Mouse (Mus musculus) B cell, adult 2 months (primary cell): ENCODE measurements at regions not wholly inside any gene's neighbourhood (a gene's known extent, or its start where the extent isn't known, plus 50 kb on each side); places are given as distances from the start of the nearest gene placed in this dataset.

Source experiments
- DNase-seq, 2 experiments: peaks; one replicate each; pipeline ENCODE4 v3.0.0; 2022

- DNase-seq, result no peak
Measured at GRCm38 (mm10) chr11:44238051-44238450, 161.8 kb upstream of the Il12b start.

GRCm38 (mm10) chr11:44238598-44238997 is 161.3 kb upstream of the Il12b start:
- DNase-seq, result no peak

DNA sequence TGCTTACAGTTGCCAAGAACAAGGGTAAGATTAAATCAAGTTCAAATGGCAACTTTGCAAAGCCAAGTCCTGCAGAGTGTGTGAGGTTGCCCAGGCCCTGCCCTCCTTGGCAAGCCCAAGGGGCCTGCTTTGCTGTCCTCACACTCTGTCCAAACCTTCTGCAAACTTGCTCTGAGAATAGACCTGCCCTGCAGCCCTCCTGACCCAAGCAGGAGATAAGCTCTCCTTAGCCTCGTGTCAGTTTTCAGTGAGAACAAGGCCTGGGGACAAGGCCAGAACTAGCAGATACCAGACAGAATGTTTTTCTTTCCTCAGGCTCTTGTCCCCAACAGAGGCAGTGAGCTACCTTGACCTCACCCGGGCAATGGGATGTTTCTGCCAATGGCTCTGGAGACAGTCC is 156.7 kb upstream of the Il12b start:
- no peak for DNase-seq

- DNase-seq, result no peak
Measured at GRCm38 (mm10) chr11:44251821-44252220, 148.0 kb upstream of the Il12b start.

DNA sequence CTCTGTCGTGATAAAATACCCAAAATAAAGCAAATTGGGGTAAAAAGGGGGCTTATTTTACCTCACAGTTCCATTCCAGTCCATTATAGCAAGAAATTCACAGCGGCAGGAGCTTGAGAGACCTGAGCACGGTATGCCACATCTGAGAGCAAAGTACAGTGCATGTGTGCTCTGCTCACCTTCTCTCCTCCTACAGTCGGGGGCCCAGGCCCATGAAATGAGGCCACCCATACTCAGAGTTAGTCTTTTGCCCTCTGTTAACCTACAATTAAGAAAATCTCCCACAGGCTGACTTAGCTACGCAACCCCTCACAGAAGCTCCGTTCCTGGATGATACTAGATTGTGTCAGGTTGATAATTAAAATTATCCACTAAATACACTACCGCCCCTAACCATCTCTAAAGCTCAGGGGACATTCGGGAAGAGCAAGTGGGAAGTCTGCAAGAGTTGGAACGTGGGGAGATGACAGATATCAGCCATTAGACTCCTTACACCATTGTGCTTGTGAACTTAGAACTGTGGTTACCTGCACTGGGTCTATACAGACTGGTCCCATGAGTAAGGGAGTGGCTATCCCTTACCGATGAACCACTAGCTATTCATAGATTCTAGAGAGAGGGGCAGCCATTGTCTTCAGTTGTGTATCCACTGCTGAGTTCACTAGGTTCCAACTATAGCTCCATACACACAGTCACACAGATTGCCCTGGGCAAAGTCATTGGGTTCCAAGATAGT is 139.3 kb upstream of the Il12b start:
- DNase-seq, result no peak

DNA sequence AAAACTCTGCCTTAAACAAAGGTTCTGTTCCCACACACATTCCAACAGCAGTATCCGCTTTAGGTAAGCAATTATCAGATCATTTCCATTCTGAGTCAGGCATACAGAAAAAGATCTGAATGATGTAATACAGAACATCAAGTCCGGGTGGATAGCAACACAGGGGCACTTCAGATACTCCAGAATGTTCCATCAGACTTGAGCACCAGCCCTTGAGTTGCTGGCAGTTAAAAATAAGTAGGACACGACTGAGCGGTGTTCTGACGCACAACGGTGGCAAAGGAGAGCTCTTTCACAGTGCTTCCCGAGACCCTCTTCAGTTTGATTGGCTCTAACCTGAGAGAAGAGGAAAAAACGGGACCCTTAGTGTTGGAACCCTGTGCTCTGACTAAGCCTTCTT is 138.2 kb upstream of the Il12b start:
- no peak for DNase-seq

GRCm38 (mm10) chr11:44262571-44262970 is 137.3 kb upstream of the Il12b start:
- DNase-seq, result no peak

- no peak for DNase-seq
Measured at GRCm38 (mm10) chr11:44272268-44272667, 127.6 kb upstream of the Il12b start.

DNA sequence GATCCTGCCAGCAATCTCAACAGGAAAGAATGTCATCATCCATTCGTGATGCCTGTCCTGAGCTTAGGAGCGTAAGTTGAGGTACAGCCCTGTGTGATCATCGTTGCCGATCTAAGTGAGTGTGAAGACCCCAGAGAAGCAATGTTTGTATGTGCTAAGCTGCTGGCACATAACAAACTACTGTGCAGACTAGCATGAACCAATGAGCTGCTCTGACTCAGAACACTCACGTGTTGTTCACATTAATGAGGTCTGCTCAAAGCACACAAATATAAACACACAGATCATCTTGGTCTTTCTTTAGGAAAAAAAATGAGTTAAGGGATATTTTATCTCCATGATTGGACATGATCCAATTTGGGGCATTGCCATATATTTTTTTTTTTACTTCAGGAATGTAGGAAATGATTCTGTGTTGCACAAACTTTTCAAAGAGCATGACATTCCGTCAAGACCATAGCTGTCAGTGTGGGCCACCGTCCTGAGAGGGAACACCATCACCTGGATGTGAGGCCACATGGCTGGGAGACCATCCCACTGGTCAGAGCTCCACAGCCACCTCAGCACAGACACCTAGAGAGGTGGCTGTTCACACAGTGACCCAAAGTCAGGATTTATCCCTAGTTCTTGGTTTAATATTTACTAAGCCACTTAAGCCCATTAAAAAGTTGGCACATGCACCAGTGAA is 121.2 kb upstream of the Il12b start:
- DNase-seq, result no peak

DNA sequence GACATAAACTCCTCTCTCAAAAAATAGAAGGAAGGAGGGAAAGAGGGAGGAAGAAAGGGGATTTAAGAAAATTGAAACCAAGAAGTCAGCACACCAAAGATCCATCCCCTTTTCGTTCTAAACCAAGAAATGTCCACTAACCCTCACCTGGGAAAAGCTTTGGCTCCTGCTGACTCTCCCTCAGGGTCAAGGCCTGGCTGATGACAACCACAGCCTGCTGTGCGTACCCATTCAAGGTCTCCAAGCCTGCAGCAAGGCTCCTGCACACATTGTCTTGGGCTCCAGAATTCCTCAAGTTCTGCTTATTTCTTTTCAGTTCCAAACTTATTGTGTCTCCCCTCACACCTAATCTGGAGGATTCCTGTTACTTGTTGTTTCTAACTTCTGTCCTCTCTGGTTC is 113.9 kb upstream of the Il12b start:
- no peak for DNase-seq

GRCm38 (mm10) chr11:44288825-44289224 is 111.0 kb upstream of the Il12b start:
- no peak for DNase-seq

DNA sequence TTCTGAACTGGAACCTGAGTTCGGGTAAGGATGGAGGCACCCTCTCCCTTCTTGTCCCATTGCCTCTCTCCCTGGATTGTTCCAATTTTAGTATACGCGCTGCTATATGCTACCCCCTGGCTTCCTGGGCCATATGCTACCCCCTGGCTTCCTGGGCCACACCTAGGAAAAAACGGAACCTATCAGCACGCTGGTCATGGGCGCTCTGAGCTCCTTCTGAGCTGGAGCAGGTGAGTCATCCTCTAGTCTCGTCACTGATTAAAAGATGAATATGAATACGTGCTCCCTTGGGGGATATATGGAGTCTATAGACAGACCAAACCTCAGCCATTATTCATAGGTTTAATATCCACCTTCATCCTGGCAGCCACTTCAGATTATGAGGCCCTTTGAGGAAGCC is 96.1 kb upstream of the Il12b start:
- no peak for DNase-seq

- no peak for DNase-seq
Measured at GRCm38 (mm10) chr11:44316061-44316460, 83.8 kb upstream of the Il12b start.

DNA sequence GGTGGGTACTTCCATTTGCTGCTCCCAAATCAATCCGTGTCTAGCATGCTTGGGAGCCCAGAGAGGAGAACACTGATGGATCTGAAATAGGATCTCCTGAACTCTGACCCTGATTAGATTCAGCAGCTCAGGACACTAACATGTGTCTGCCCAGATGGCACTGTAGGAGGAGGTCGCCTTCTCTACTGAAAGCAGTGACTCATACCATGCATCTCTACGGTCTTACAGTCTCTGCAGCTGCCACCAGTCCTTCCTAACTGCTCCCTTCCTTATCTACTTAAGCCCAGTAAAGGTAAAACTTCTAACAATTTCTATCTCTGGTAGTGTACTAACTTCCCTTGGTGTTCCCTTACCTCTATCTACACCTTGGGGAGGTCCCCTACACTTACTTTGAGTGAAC is 80.7 kb upstream of the Il12b start:
- no peak for DNase-seq

- DNase-seq, result no peak
Measured at GRCm38 (mm10) chr11:44323314-44323713, 76.5 kb upstream of the Il12b start.

DNA sequence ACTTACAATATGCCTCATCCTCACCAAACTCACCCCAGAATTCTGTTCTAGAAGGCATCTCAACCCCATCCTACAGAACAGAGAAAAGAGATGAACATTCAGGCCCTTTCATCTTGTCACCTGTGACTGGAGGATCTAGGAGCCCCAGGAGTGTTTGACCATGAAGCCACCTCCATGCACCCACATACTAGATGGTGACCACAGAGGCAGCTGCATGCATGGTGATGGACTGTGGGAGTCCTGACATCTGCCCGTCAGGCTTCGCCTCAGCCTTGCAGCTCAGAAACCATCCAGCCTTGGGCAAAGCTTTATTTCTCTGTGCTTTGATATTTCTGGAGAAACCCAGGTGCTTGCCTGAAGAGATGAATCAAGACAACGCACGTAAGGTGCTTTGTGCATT is 74.8 kb upstream of the Il12b start:
- no peak for DNase-seq

- no peak for DNase-seq
Measured at GRCm38 (mm10) chr11:44325525-44325924, 74.3 kb upstream of the Il12b start.

DNA sequence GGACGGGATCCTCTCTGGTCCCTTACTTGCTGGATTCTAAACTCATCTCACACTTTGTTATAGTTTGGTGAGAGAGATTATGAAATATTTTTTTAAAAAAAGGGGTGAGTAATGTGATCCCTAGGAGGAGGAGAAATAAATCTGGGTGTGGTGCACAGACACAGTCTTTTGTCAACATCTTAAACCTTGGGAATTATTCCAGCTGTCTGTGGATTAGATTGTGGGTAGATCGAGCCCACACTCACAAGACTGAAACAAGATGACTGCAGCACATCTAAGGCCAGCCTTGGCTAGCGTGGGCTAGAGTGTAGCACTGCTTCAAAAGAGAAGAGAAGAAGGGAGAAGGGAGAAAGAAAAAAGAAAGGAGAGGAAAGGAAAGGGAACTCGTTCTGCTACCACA is 70.4 kb upstream of the Il12b start:
- DNase-seq, result no peak

- DNase-seq, result no peak
Measured at GRCm38 (mm10) chr11:44330438-44330837, 69.4 kb upstream of the Il12b start.

DNA sequence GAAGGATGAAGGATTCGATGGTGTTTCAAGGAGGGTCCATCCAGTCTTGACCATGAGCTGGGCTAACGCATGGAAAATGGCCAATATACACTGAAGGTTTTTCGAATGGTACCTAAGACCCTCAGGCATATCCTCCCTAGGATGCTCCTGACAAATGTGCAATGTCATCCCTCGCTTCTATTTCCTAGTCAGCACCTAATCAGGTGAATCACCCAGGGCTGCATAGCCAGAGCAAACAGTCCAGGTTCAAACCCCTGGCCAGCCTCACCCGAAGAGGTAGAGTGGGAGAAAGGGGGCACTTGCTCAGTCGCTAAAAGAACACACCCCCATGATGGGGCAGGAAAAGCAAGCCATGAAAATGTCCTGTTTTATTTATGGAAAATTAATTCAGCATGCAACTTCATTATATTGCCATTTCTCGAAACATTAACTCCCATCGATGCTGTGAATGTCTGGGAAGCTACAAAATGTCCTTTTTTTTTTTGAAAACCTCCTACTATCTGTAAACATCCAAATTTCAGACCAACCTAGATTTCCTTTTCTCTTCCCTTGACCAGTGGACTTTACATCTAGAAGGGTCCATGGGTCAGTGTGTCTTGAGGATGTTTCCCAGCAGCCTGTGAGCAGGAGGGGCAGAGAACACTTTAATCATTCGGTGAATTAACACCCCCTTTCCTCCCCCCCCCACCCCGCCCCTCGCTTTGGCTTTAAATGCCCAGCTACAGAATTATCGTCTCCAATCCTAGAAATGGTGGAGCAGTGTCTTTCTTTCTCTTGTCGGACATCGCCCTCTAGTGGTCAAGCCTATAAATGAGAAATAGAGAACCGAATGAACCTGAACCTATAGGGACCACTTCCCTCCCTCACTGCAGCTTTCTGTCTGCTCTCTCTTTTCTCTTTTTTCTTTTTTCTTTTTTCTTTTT is 68.8 kb upstream of the Il12b start:
- DNase-seq, result peak; percentile 74 to 79

DNA sequence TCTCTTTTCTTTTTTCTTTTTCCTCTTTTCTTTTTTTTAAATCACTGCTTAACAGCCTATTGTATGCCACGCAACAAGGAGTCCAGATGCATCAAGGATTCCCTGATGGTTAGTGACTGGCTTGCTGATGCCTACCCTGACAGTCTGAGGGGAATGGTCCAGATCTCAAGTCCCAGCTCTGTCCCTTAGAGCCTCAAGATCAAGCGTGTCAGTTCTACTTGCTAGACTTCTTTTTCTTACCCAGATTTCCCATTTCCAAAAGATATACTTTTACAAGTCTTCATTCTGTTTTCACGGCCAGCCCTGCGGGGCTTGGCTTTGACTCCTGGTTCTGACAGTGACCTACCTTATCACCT is 68.1 kb upstream of the Il12b start:
- DNase-seq, result no peak

DNA sequence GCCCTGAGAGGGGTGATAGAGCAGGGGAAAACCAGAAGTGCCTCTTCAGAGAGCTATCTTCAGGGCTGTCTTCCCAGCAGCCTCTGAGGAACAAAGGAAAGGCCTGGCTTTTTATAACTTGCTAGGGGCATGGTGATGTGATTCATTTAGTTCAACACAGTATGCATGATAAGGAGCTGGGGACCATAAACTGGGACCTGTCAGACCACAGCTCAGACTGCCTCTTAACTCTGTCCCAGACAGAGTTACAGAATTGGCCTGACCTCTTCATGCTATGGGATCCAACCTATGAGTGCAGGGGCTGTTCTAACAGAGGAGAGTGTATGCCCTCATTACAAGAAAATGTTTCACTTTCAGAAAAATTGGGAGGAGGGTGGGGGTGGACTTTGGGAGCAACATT is 59.3 kb upstream of the Il12b start:
- DNase-seq, result no peak

- DNase-seq, result no peak
Measured at GRCm38 (mm10) chr11:44348308-44348707, 51.6 kb upstream of the Il12b start.

DNA sequence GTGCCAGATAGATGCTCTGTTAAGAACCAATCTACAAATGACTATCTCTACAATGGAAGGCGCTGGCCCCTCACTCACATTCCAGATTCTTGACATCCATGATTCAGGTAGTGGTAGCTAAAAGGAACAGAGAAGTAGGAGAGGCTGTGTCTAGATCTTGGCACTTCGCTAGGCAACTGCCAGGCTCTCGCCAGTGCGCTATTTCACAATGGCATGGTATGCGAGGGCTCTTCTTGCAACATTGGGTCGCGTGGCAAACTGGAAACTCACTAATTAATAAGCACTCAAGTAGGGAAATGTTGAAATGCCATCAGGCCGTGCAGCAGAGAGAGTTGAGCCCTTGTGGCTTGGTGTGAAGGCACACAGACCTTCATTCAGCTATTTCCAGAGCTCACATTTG is 50.3 kb upstream of the Il12b start:
- no peak for DNase-seq
